Mouse (Mus musculus): Measurements from ENCODE around the gene Abcg1. TPM values are rescaled to one million over a fixed set of nuclear protein-coding genes. Genes with fewer than 3 reads are reported as not detected.

Abcg1 gene
- total RNA-seq, 2 experiments from 2014 or later = 3.8 to 6.0 TPM

DNA sequence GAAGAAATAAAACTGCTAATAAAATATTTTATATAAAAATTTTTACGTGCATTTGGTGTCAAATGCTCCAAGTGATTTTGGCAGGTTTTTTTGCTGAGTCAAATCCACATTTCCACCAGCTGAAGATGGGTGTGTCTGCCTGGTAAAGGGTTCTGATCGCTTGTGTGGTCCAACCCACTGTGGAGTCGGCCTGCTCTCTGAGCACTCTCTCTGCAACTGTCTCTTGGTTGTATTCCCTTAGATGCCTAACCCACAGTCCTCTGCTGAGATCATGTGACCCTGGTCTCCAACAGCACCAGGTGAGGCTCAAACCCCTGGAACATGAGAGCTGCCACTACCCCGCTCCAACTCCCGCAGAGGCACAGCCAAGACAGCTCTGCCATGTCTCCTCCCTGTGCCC is 60.5 kb downstream of the Abcg1 start:
- no peak for DNase-seq (ENCODE audit: low spot score)
- intact Hi-C loops (cut with DNase I) = loop anchor here (2.0 to 5.0 kb wide), 2 partner anchors 41 to 107 kb away; no protein-coding TSS in a partner anchor

DNA sequence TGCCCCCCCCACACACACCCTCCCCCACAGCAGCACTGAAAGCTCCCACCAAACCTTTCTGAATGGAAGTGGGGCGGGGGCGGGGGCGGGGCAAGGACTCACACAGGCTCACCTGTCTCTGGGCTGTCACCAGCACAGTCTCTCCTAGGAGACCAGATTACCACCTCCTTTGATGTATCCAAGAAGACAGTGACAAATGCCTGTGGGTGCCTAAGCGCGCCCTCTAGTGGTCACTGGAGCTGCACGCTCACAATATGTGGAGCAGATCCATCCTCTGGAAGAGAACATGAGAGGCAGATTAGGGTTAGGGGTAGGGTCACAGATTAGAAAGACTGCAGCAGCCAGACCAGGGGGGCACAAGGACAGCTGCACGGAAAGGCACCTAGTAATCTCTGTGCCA is 62.0 kb downstream of the Abcg1 start:
- intact Hi-C loops (cut with DNase I) = loop anchor here (1.0 to 5.0 kb wide), 3 partner anchors 42 to 109 kb away; no protein-coding TSS in a partner anchor
- DNase-seq (ENCODE audit: low spot score) = peak; percentile 35

DNA sequence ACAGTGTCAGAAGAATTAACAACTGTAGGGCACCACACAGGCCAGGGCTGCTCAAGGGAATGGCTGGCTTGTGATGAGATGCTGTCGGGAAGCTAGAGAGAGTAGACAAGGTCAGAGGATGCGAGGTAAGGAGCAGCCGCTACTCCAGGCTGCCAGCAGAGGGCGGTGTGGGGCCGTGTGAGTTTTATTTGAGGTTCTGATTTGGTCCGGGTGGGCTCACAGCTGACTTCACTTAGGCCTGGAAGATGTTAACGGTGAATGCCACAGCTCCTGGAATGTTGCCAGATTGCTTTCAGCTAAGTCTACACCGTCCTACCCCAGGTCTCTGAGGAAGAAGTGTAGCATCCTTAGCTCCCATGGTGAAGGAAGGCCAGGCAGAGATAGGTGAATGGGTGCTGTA is 64.5 kb downstream of the Abcg1 start:
- DNase-seq (ENCODE audit: low spot score) = no peak
- intact Hi-C loops (cut with DNase I) = no loop called here

DNA sequence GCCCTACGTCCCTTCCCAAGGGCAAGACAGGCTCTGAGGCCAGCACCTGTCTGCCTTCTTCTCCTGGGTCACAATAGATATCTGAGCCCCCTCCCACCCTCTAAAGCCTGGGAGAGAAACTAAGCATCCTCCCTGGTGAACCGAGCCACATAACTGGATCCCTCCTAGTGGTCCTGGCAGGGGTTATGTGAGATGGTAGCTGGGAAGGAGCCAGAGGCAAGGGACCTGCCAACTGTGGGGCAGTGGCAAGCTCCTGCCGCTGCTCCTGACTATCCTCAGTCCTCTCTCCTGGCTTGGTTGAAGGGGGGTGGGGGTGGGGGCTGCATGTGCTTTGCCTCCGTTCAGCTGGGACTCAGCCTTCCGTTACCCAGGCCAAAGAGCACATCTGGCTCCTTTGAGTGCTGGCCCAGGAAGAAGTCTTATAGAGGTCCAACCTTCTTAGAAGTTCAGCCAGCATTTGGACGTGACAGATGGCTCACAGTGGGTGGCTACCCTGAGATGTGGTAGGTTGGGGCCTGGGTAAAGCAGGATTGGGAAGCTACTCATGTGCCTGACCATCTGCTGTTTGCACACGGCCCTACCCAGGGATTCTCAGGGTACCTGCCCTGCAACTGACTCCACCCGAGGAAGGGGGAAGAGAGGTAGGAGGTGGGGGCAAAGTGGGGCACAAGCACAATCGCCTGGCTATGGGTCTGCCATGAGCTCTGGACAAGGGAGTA is 68.2 kb downstream of the Abcg1 start:
- DNase-seq (ENCODE audit: low spot score) = no peak
- intact Hi-C loops (cut with DNase I) = no loop called here

DNA sequence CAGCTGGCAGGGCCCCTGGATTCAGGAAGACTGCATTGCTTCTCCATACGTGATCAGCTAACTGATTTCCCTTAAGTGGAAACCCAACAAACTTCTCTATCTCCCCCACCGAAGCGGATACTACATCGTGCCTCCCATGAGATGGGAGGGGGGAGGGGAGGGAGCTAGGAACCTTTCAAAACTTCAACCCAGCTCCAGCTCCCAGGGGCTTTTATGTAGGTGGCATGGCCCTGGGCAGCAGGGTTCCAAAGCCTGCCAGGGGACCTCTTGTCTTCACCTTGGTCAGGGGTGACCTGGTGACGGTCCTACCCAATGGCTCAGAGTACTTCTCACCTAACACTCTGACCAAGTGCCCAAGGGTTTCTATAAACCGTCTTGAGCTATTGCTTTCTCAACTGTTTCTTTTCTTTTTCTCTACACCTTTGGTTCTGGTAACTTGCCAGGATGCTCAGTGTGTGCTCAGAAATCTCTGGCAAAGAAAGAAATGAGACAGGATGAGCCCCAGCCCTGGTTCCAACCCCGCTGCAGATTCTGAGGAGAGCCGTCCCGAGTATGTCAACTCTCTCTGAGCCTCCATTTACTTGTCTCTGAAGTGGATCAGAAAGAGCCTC is 71.3 kb downstream of the Abcg1 start:
- intact Hi-C loops (cut with DNase I) = no loop called here
- no peak for DNase-seq (ENCODE audit: low spot score)

DNA sequence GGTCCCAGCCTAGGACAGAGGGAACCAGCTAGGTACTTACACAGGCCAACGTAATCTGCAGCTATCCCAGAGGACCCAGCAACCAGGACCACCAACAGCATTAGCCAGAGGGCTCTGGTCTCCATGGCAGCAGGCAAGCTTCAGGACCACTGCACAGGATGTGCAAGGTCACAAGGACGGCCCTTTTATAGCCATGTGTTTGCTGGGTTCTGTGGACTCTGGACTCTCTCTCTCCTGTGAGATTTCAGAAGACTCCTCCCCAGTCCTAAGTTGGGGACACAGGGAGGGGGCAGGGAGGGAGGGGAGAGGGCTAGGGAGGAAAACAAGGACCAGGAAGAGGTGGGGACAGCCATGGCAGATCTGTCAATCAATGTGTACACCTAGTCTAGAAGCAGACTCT is 72.0 kb downstream of the Abcg1 start, which contains the start of gene Tff3:
Gene Tff3 (minus strand): TSS at position 195 of the 400 bp plus-strand sequence.
- no peak for DNase-seq (ENCODE audit: low spot score)
- intact Hi-C loops (cut with DNase I) = no loop called here

DNA sequence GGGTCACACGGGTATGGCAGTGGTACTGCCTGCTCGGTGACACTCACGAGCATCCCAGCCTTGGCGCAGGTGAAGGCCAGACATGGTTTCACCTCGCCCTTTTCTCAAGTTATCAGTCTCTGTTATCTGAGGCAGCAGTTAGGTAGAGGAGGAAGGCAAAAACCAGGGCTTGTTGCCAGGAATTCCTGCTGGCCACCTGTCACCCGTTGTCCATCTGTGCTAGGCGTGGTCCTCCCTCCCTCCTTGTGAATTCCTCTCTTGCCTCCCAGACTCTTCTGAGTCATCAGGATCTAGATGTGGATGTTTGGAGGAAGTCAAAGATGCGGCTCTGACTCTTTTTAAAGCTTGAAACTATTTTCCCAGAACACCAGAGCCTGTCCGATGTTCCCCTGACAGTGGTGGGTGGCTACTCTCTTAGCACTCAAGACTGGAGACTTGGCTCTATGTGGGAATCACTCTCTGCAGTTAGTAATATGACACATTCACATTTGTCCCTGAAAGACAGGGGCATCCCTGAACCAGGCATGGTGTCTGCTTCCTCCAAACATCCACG is 73.9 kb downstream of the Abcg1 start:
- intact Hi-C loops (cut with DNase I) = no loop called here
- no peak for DNase-seq (ENCODE audit: low spot score)

DNA sequence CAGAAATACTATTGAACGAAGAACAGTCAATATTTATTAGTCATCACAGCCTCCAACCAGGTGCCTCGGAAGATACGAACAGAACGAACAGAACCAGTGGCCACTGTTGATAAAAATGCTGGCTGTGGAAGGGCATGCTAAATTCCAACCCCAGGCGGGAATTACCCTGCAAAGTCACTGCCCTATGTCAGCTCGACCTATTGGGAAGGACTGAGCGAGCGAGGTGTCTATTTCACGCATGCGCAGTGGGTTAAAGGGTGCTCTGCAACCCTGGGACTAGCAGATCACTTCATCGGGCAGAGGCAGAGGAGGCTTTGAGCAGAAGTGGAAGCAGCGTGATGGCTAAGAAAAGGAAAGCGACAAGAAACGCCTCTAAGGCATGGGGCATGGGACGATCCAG is 76.3 kb downstream of the Abcg1 start:
- intact Hi-C loops (cut with DNase I) = no loop called here
- DNase-seq (ENCODE audit: low spot score) = no peak

DNA sequence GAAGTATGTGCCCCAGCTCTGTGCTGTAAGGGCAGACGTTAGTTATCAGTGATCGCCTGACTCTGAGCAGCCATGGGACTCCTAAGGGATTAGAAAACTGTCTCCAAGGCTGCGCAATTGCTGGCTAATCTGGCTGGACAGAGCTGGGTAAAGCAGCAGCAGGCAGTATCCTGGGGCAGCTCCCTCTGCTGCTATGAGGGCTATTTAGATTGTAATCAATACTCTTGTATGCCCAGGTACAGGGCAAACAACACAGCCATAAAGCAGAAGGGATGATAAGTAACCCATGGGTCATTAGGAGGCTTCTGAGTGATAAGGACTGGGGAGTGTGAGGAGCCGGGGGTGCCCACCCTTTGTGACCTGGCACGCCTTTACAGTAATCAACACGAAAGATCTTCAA is 77.4 kb downstream of the Abcg1 start:
- intact Hi-C loops (cut with DNase I) = loop anchor here (5.0 kb wide), 1 partner anchor 207 kb away; no protein-coding TSS in a partner anchor
- no peak for DNase-seq (ENCODE audit: low spot score)

DNA sequence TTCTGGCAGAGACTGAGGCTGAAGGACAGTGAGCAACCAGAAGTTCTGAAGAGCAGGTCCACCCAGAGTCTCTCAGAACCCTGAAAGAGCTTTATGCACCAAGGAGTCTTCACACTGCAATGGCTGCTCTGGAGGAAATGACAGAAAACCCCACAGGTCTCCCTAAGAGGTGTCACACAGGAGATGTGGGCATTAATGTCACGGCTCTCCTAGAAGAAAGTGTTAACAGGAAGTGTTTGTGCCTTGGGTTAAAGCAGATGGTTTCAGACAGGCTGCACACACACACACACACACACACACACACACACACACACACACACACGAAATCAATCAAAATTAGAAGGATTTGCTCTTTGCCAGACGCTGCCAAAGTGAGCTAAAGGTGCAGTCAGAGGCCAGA is 78.8 kb downstream of the Abcg1 start:
- intact Hi-C loops (cut with DNase I) = loop anchor here (5.0 kb wide), 1 partner anchor 206 kb away; no protein-coding TSS in a partner anchor
- DNase-seq (ENCODE audit: low spot score) = no peak

GRCm38 (mm10) chr17:31136821-31137220 is 79.3 kb downstream of the Abcg1 start:
- no peak for DNase-seq (ENCODE audit: low spot score)
- intact Hi-C loops (cut with DNase I) = loop anchor here (5.0 kb wide), 1 partner anchor 205 kb away; no protein-coding TSS in a partner anchor

DNA sequence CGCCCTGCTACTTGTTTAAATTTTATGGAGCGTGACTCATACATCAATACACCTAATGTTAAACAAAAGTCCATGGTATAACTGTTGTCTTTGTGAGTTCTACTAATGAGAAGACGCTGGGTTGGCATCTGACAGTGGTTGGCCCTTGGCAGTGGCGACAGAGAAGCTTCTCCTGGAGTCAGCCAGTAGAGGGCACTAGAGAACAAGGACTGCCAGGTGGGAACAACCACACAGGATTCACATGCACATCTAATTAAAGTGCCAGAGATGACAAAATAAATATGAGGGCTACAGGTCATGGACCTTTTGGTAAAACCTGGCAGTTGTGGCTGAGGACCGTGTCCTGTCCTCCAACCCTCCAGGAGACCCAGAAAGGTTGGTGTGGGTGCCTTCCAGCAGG is 80.9 kb downstream of the Abcg1 start:
- DNase-seq (ENCODE audit: low spot score) = no peak
- intact Hi-C loops (cut with DNase I) = loop anchor here (2.0 to 5.0 kb wide), 3 partner anchors 48 to 204 kb away; no protein-coding TSS in a partner anchor

DNA sequence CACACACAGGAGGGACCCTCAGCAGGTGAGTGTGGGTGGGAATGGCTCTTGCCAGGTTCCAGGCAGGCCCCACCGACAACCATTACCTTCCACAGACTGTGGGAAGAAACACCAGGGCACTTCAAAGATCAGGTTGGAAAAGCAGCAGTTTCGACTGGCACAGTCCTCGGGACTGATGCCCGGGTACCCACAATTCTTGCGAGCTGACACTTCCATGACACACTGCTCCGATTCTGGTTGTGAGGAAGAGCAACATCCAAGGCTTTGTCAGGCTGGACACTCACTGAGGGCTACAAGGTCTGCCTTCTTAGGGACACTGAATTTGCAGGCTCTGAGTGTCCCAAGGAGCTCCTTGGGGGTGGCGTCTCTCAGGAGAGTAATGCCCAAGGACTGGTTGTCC is 84.6 kb downstream of the Abcg1 start:
- intact Hi-C loops (cut with DNase I) = loop anchor here (5.0 kb wide), 1 partner anchor 350 kb away; no protein-coding TSS in a partner anchor

GRCm38 (mm10) chr17:31144040-31145037 is 86.9 kb downstream of the Abcg1 start, which contains the start of gene Tff2:
Gene Tff2 (minus strand): TSS chr17:31144282.
- DNase-seq (ENCODE audit: low spot score) = no peak
- intact Hi-C loops (cut with DNase I) = loop anchor here (5.0 kb wide), 1 partner anchor 348 kb away; no protein-coding TSS in a partner anchor

More for the DNA sequence above, 84.6 kb downstream of the Abcg1 start:
- DNase-seq (ENCODE audit: low spot score) = no peak

DNA sequence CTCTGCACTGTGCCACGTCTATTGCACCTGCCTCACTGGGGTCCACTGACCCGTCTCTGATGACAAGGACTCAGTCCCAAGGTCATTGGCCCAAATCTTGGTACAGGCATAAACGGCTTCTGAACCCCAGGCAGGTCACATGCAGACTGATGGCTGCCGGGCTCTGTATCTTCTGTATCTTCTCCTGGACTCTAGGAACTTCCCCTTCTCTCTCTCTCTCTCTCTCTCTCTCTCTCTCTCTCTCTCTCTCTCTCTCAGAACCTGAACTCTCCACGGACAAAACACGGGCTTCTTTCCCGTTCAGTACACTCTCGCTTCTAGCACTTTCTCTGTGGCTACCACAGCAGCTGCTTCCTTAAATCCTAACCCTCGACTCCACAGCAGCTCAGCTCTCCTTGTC is 88.5 kb downstream of the Abcg1 start:
- intact Hi-C loops (cut with DNase I) = no loop called here
- no peak for DNase-seq (ENCODE audit: low spot score)

DNA sequence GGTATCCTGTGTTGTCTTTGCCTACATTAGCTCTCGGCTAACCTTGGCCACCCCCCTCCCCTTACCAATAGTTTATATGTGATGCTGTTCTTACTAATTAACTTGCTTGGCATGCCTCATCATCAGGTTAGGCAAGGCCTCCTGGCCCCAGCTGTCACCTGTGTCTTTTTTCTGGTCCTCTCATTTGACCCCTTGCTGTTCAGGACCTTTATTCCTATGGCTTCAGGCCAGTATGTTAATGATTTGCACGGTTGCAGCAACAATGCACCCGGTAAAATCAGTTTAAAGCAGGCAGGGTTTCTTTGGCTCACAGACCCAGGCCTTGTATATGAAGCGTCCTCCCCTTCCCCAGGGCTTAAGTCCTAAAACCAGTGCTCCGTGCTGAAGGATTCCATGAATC is 95.0 kb downstream of the Abcg1 start:
- intact Hi-C loops (cut with DNase I) = no loop called here

DNA sequence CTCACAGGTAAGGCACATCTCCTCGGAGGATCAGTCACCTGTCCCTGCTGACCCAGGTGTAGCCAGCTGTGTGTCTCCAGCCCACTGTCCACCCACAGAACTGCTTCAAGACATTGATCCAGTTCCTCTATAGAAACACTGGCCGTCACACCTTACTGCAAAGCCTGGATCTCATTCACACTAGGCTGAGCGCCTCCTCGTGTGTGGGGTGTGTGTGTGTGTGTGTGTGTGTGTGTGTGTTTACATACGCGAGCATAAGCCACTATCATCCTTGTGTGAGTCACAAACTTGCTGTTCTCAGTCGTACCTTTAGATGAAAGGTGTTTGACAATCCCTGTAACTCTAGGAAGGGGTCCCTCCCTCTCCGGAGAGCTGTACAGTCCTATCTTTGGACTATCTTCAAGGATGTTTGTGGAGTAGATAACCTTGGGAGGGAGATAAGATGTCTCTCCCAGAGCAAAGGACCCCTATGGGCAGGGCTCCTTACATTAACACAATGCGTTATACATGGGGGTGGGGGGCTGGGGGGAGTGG is 95.6 kb downstream of the Abcg1 start:
- DNase-seq (ENCODE audit: low spot score) = no peak
- intact Hi-C loops (cut with DNase I) = no loop called here

More for the DNA sequence above, 95.0 kb downstream of the Abcg1 start:
- DNase-seq (ENCODE audit: low spot score) = no peak

DNA sequence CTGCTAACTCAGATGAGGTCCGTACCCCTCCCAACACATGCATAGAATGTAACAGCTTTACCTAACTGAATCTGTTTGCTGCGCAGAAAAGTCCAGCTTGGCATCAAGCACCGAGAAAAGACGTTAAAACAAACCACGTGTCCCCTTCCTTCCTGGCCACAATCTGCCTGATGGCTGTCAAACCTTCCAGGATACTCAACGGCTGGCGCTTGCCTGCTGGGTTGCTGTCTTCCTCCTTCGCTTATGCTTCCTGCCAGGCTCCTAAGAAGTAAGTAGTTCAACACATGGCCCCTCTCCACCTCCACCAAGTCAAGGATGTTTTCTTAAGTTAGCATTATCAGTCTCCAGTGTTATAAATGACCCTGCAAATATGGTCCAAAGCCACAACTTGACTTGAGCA is 96.3 kb downstream of the Abcg1 start:
- intact Hi-C loops (cut with DNase I) = no loop called here
- DNase-seq (ENCODE audit: low spot score) = no peak

- DNase-seq (ENCODE audit: low spot score) = no peak
- intact Hi-C loops (cut with DNase I) = no loop called here
These were observed 100.4 kb downstream of the Abcg1 start for GRCm38 (mm10) chr17:31157921-31158320.
